Mouse (Mus musculus) CH12.LX (cell line): ENCODE data around the gene Isg15. TPM values are rescaled to one million over a fixed set of nuclear protein-coding genes. Genes with fewer than 3 reads are reported as not detected.
"Not testable (repeated sequence)": the region's sequence is repeated elsewhere in the genome, so short reads cannot be mapped to it uniquely, and the experiment has no call there.

ENCODE experiments used
- DNase-seq: peaks from one replicate; pipeline ENCODE4 v3.0.0-alpha.2; 2013; ENCODE audit errors: extremely low read depth
- H3K27ac ChIP-seq: 2 replicates; pipeline ENCODE4 v1.5.1; 2012; ENCODE audit warnings: low read depth, mild to moderate bottlenecking, control low read depth, moderate library complexity; ENCODE audit not compliant: insufficient read depth
- H3K27me3 ChIP-seq: replicated peaks from 2 replicates; pipeline ENCODE3; 2012; ENCODE audit warnings: inconsistent platforms
- H3K36me3 ChIP-seq, 2 experiments: replicated peaks in 1 of 2; 2 replicates each; pipeline versions ENCODE3 to v1.6.1; 2012; ENCODE audit warnings: inconsistent platforms in 1 of 2, low read length in 1 of 2, mild to moderate bottlenecking in 1 of 2, mixed read lengths in 1 of 2, moderate library complexity in 1 of 2; ENCODE audit not compliant: control insufficient read depth in 1 of 2, insufficient read depth in 1 of 2
- H3K4me1 ChIP-seq, 2 experiments: 2 replicates each; pipeline ENCODE4 v1.6.1; 2012; ENCODE audit warnings: inconsistent platforms in 1 of 2, moderate library complexity in 1 of 2; ENCODE audit not compliant: insufficient read depth in 2 of 2, control insufficient read depth in 1 of 2
- H3K4me2 ChIP-seq: 2 replicates; pipeline ENCODE4 v1.6.1; 2012; ENCODE audit warnings: low read depth, mild to moderate bottlenecking, control low read depth; ENCODE audit not compliant: poor library complexity, insufficient read depth, severe bottlenecking
- H3K4me3 ChIP-seq, 3 experiments: fragments of 150-350 bp in 1 of 3; sonication (generic) in 1 of 3; replicated peaks in 1 of 3; 2 replicates each; pipeline versions ENCODE3 to v1.5.1; 2011 to 2012; ENCODE audit warnings: low read depth in 2 of 3, low read length in 2 of 3, mild to moderate bottlenecking in 2 of 3, moderate library complexity in 2 of 3, control low read depth in 1 of 3, improper control_type of control experiment in 1 of 3, inconsistent platforms in 1 of 3, mixed read lengths in 1 of 3; ENCODE audit not compliant: poor library complexity in 1 of 3
- H3K79me2 ChIP-seq: replicated peaks from 2 replicates; pipeline ENCODE4 v1.6.1; 2012; ENCODE audit warnings: mild to moderate bottlenecking, moderate library complexity; ENCODE audit not compliant: control insufficient read depth, poor library complexity, insufficient read depth, severe bottlenecking; ENCODE audit errors: extremely low read depth
- H3K9ac ChIP-seq: 2 replicates; pipeline ENCODE4 v1.6.1; 2012; ENCODE audit warnings: low read depth, mild to moderate bottlenecking, control low read depth, moderate library complexity; ENCODE audit not compliant: insufficient read depth
- H3K9me3 ChIP-seq: replicated peaks from 2 replicates; pipeline ENCODE3; 2012; ENCODE audit warnings: low read length, inconsistent platforms, mixed read lengths
- CTCF ChIP-seq, 2 experiments: IDR thresholded peaks in 1 of 2; conservative IDR thresholded peaks in 1 of 2; 2 replicates each; pipeline ENCODE4 v1.5.1; 2011 to 2012; ENCODE audit warnings: low read depth in 2 of 2, low read length in 2 of 2, improper control_type of control experiment in 1 of 2, inconsistent platforms in 1 of 2, mild to moderate bottlenecking in 1 of 2, moderate library complexity in 1 of 2
- ELF1 ChIP-seq: IDR thresholded peaks from 2 replicates; pipeline ENCODE4 v1.6.1; 2014; ENCODE audit warnings: low read depth, mild to moderate bottlenecking, inconsistent platforms, low read length, improper control_type of control experiment
- ETS1 ChIP-seq: conservative IDR thresholded peaks from 2 replicates; pipeline ENCODE4 v1.6.1; 2012; ENCODE audit warnings: low read depth, mild to moderate bottlenecking, inconsistent platforms, low read length, improper control_type of control experiment, moderate library complexity
- IRF4 ChIP-seq: IDR thresholded peaks from 2 replicates; pipeline ENCODE4 v1.6.1; 2014; ENCODE audit warnings: low read depth, mild to moderate bottlenecking, inconsistent platforms, low read length, improper control_type of control experiment
- MAFK ChIP-seq: IDR thresholded peaks from 2 replicates; pipeline ENCODE4 v1.6.1; 2011; ENCODE audit warnings: low read length, improper control_type of control experiment; ENCODE audit not compliant: insufficient replicate concordance
- MAX ChIP-seq: IDR thresholded peaks from 2 replicates; pipeline ENCODE4 v1.6.1; 2011; ENCODE audit warnings: low read length, improper control_type of control experiment
- MEF2A ChIP-seq: IDR thresholded peaks from 2 replicates; pipeline ENCODE4 v1.6.1; 2014; ENCODE audit warnings: low read depth, mild to moderate bottlenecking, inconsistent platforms, low read length, improper control_type of control experiment, borderline replicate concordance
- NRF1 ChIP-seq: IDR thresholded peaks from 2 replicates; pipeline ENCODE4 v1.6.1; 2014; ENCODE audit warnings: low read depth, mild to moderate bottlenecking, inconsistent platforms, low read length, improper control_type of control experiment, moderate library complexity
- PAX5 ChIP-seq: IDR thresholded peaks from 2 replicates; pipeline ENCODE4 v1.6.1; 2012; ENCODE audit warnings: low read length, inconsistent platforms, mixed read lengths
- POLR2A ChIP-seq: IDR thresholded peaks from 2 replicates; pipeline ENCODE4 v1.6.1; 2011; ENCODE audit warnings: low read depth, mild to moderate bottlenecking, improper control_type of control experiment, low read length
- RAD21 ChIP-seq: IDR thresholded peaks from 2 replicates; pipeline ENCODE4 v1.6.1; 2011; ENCODE audit warnings: low read depth, mild to moderate bottlenecking, low read length, improper control_type of control experiment, moderate library complexity
- SIN3A ChIP-seq: IDR thresholded peaks from 2 replicates; pipeline ENCODE4 v1.6.1; 2012; ENCODE audit warnings: low read length, improper control_type of control experiment, inconsistent platforms
- SMC3 ChIP-seq: IDR thresholded peaks from 2 replicates; pipeline ENCODE4 v1.6.1; 2011; ENCODE audit warnings: low read depth, low read length, improper control_type of control experiment
- TBP ChIP-seq: conservative IDR thresholded peaks from 2 replicates; pipeline ENCODE4 v1.6.1; 2011; ENCODE audit warnings: low read depth, low read length, improper control_type of control experiment
- TCF12 ChIP-seq: IDR thresholded peaks from 2 replicates; pipeline ENCODE4 v1.6.1; 2014; ENCODE audit warnings: low read depth, mild to moderate bottlenecking, inconsistent platforms, low read length, improper control_type of control experiment
- UBTF ChIP-seq: IDR thresholded peaks from 2 replicates; pipeline ENCODE4 v1.6.1; 2012; ENCODE audit warnings: low read depth, mild to moderate bottlenecking, inconsistent platforms, low read length, improper control_type of control experiment, moderate library complexity
- USF1 ChIP-seq: IDR thresholded peaks from 2 replicates; pipeline ENCODE4 v1.6.1; 2014; ENCODE audit warnings: low read depth, mild to moderate bottlenecking, inconsistent platforms, low read length, improper control_type of control experiment
- ZC3H11A ChIP-seq: IDR thresholded peaks from 2 replicates; pipeline ENCODE4 v1.6.1; 2012; ENCODE audit warnings: low read depth, mild to moderate bottlenecking, inconsistent platforms, low read length, improper control_type of control experiment
- dilution Hi-C: fragments of 300-500 bp; cut with MboI; formaldehyde crosslinking; loops from 2 replicates; pipeline ENCODE4 v1.14.3; 2020; ENCODE audit warnings: low sequenced_read_pairs; ENCODE audit not compliant: extremely low pct_unique_long_range_greater_than_20kb, extremely low pct_ligation_motif_present
- in situ Hi-C: fragments of 300-500 bp; cut with MboI; formaldehyde crosslinking; loops from 3 replicates; pipeline ENCODE4 v1.14.3; 2019; ENCODE audit warnings: low sequenced_read_pairs, low pct_ligation_motif_present, low pct_unique_long_range_greater_than_20kb, mixed read lengths
- polyA plus RNA-seq: library from polyadenylated mRNA; unstranded; fragments of >175 nt; gene quantifications from 2 replicates; pipeline ENCODE4 v1.2.1, GENCODE M21; 2012; ENCODE audit warnings: low read depth; ENCODE audit not compliant: insufficient read length
- total RNA-seq, 2 experiments: library from RNA; depleted of rRNA; stranded (reverse); fragments of 300-350 nt in 1 of 2; fragments of >200 nt in 1 of 2; gene quantifications; 2 replicates each; pipeline ENCODE4 v1.2.3; 2012 to 2014

Gene Isg15
- total and polyA plus RNA-seq, 3 experiments, result 4.8 to 6.8 (median 6.0) TPM

DNA sequence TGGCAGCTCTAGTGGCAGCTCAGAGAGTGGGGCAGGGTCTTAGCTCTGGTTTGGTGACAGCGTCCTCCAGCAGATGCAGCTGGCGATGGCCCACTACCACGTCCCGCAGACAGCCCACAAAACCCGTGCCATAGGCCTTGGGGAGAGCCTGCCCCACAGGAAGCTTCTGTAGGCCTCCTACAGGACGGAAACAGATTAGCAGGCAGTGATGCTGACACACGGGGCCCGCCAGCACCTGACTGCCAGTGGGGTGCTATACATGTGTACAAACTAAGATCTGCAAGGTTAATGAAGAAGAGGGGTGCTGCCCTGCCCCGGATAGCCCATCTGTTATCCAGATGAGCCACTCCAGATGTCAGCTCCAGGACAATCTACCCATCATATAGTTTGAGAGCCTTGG lies 34.1 kb downstream of the Isg15 start:
- dilution Hi-C loops, result no loop called here
- H3K9ac ChIP-seq, result no peak overlapping the region
- H3K9me3 ChIP-seq, result peaks cover 12% of the 10 kb centered on the region
- H3K4me2 ChIP-seq, result no peak overlapping the region
- H3K79me2 ChIP-seq, result no peaks in the 10 kb centered on the region
- in situ Hi-C loops, result no loop called here
- DNase-seq, result peak; percentile 4
- H3K4me3 ChIP-seq, result no peak overlapping the region
- peaks cover 12 to 26% of the 10 kb centered on the region in 2 experiments for H3K36me3 ChIP-seq
- TF ChIP-seq RAD21 (peak; percentile 4), CTCF (conservative IDR thresholded peaks at IDR 0.05 in 1 of 2, IDR thresholded peaks at IDR 0.05 in 1 of 2; ENCODE audit: low read depth in 2 of 2, low read length in 2 of 2) (peak in 1 of 2 experiments; percentile 30; a peak in 2 of 4 replicates), ELF1 (no peak)
- TF ChIP-seq, all 38 proteins: peak for 2
- Histone ChIP-seq H3K27ac (no peak overlapping the region), H3K27me3 (no peaks in the 10 kb centered on the region), H3K4me1 (no peaks in the 10 kb centered on the region)

GRCm38 (mm10) chr4:156154771-156155170 lies 45.8 kb downstream of the Isg15 start:
- Histone ChIP-seq H3K4me2 (no peak overlapping the region), H3K9ac (no peak overlapping the region), H3K36me3 (no peaks in the 10 kb centered on the region), H3K27ac (no peak overlapping the region), H3K4me3 (no peak overlapping the region), H3K79me2 (no peaks in the 10 kb centered on the region), H3K27me3 (no peaks in the 10 kb centered on the region), H3K9me3 (peaks cover 11% of the 10 kb centered on the region), H3K4me1 (no peaks in the 10 kb centered on the region)
- in situ Hi-C loops, result no loop called here
- no peak for DNase-seq
- dilution Hi-C loops, result no loop called here
- TF ChIP-seq POLR2A (no peak), ETS1 (no peak), MAFK (no peak), SIN3A (no peak), ZC3H11A (no peak), MEF2A (no peak), TBP (no peak), IRF4 (no peak), PAX5 (no peak), TCF12 (no peak), UBTF (no peak), MAX (no peak), NRF1 (no peak), SMC3 (no peak), USF1 (no peak)

GRCm38 (mm10) chr4:156150887-156151286 lies 49.7 kb downstream of the Isg15 start:
- dilution Hi-C loops, H3K4me3 ChIP-seq, H3K9ac ChIP-seq, H3K27ac ChIP-seq, H3K79me2 ChIP-seq, DNase-seq, H3K36me3 ChIP-seq, H3K4me1 ChIP-seq, H3K4me2 ChIP-seq, H3K9me3 ChIP-seq, in situ Hi-C loops, H3K27me3 ChIP-seq: not testable (repeated sequence)
